Mouse (Mus musculus) E14TG2a.4 (cell line): ENCODE measurements around the gene Gpc3.

Experiments used
- CTCF ChIP-seq: conservative IDR thresholded peaks from 2 replicates; pipeline ENCODE4 v1.5.1; 2014; ENCODE audit warnings: low read length
- POU5F1 ChIP-seq: IDR thresholded peaks from 2 replicates; pipeline ENCODE4 v1.6.1; 2014; ENCODE audit warnings: low read length, borderline replicate concordance

- TF ChIP-seq CTCF (no peak), POU5F1 (no peak)
Measured at GRCm38 (mm10) chrX:52537282-52537681, 76.5 kb downstream of the Gpc3 start.
